Mouse (Mus musculus) kidney, postnatal 0 days (tissue): ENCODE results near the gene Gpam. TPM values are rescaled to one million over a fixed set of nuclear protein-coding genes. Genes with fewer than 3 reads are reported as not detected.
A peak's percentile ranks its signal among the peaks of the same experiment; 100 is the strongest.
"Not testable (repeated sequence)": the region's sequence is repeated elsewhere in the genome, so short reads cannot be mapped to it uniquely, and the experiment has no call there.

ENCODE experiments used
- ATAC-seq: fragments of 200-750 bp; cut with Nextera tagmentation; replicated peaks from 2 replicates; pipeline ENCODE4 v1.8.0; 2017; ENCODE audit warnings: low read depth, moderate number of reproducible peaks, moderate TSS enrichment, moderate library complexity; ENCODE audit not compliant: low FRiP score
- DNase-seq: peaks from one replicate; pipeline ENCODE4 v3.0.0-alpha.2; 2016; ENCODE audit warnings: low spot score
- H3K27ac ChIP-seq: fragments of 300-500 bp; sonication (generic); 2 replicates; pipeline ENCODE4 v1.5.1; 2014; ENCODE audit warnings: mild to moderate bottlenecking
- H3K27me3 ChIP-seq: fragments of 300-500 bp; sonication (generic); 2 replicates; pipeline ENCODE4 v1.6.1; 2014; ENCODE audit warnings: low read length, mixed read lengths; ENCODE audit not compliant: insufficient read depth
- H3K36me3 ChIP-seq: fragments of 300-500 bp; sonication (generic); 2 replicates; pipeline ENCODE4 v1.6.1; 2014; ENCODE audit warnings: low read length, mixed read lengths; ENCODE audit not compliant: insufficient read depth
- H3K4me1 ChIP-seq: fragments of 300-500 bp; sonication (generic); replicated peaks from 2 replicates; pipeline ENCODE4 v1.6.1; 2014; ENCODE audit warnings: antibody characterized with exemption, low read length, mixed read lengths; ENCODE audit not compliant: insufficient read depth
- H3K4me2 ChIP-seq: fragments of 300-500 bp; sonication (generic); 2 replicates; pipeline ENCODE4 v1.6.1; 2014; ENCODE audit warnings: mild to moderate bottlenecking, low read length, moderate library complexity, mixed read lengths
- H3K4me3 ChIP-seq: fragments of 300-500 bp; sonication (generic); replicated peaks from 2 replicates; pipeline ENCODE4 v1.5.1; 2014; ENCODE audit warnings: low read depth, low read length
- H3K9ac ChIP-seq: fragments of 300-500 bp; sonication (generic); 2 replicates; pipeline ENCODE4 v1.6.1; 2014; ENCODE audit warnings: low read depth, low read length
- H3K9me3 ChIP-seq: fragments of 300-500 bp; sonication (generic); replicated peaks from 2 replicates; pipeline ENCODE4 v1.6.1; 2016; ENCODE audit warnings: low read length, inconsistent platforms, mixed read lengths
- CTCF ChIP-seq: IDR thresholded peaks from 2 replicates; pipeline ENCODE4 v1.5.1; 2016; ENCODE audit warnings: antibody characterized with exemption, low read depth, mild to moderate bottlenecking, moderate library complexity
- WGBS: fragments of 180-500 bp; shearing (Covaris S2); extraction: QIAGEN DNeasy Blood & Tissue Kit; methylation state at CpG from one replicate; pipeline ENCODE4 v1.1.7; 2014; 5-methylcytosine and 5-hydroxymethylcytosine counted together
- polyA plus RNA-seq: library from polyadenylated mRNA; unstranded; fragments of >200 nt; fragmentation: Nextera tagmentation; extraction: Ambion mirVana; gene quantifications from 2 replicates; pipeline ENCODE4 v1.2.1, GENCODE M21; 2015

Gpam gene
- polyA plus RNA-seq, 1 experiment from 2014 or later = 17.3 TPM

DNA sequence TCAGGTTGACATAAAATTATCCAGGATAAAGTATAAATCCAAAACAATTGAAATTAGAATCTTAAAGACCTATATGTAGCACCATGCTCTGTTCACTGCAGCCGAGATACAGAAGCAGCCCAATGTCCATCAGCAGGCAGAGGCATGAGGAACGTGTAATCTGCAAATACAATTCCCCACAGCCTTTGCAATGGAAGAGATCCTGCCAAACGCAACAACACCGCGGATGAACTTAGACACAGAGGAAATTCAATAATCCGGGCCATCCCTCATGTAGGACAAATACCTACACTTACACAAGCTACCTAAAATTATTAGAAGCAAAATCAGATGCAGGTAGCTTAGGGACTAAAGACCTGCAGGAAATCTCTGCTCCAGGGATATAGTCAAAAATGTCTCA is 25.9 kb upstream of the Gpam start:
- H3K9ac ChIP-seq = no peak overlapping the region
- no peaks in the 10 kb centered on the region for H3K27me3 ChIP-seq
- ATAC-seq = no peak
- no peak for DNase-seq
- H3K4me2 ChIP-seq = no peak overlapping the region
- no peak for TF ChIP-seq CTCF
- no peak overlapping the region for H3K27ac ChIP-seq
- 90% methylated on average over 6 of the region's 6 CpGs for WGBS
- no peaks in the 10 kb centered on the region for H3K4me1 ChIP-seq
- H3K4me3 ChIP-seq = no peak overlapping the region
- no peaks in the 10 kb centered on the region for H3K36me3 ChIP-seq
- H3K9me3 ChIP-seq = no peaks in the 10 kb centered on the region

DNA sequence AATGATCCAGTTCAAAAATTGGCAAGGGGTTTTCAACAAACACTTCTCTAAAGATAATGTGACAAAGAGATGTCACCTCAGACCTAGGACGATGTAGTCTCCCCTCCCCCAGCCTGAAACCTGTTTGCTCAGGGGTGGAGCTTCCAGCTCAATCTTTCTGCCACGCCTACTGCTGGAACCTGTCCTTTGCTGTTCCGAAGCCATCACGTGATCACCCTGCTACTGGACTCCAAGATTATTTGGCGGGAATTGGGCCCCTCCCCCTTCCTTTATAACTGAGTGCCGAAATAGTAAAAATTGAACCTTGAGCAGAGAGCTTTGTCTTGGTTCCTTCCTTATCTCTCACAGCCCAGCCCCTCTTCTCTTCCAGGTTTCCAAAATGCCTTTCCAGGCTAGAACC is 25.2 kb upstream of the Gpam start:
- not testable (repeated sequence) for H3K36me3 ChIP-seq, DNase-seq, ATAC-seq, H3K4me3 ChIP-seq, H3K27ac ChIP-seq, H3K9me3 ChIP-seq, H3K4me2 ChIP-seq, H3K9ac ChIP-seq, H3K4me1 ChIP-seq, H3K27me3 ChIP-seq
- 76% methylated on average over 5 of the region's 6 CpGs for WGBS

DNA sequence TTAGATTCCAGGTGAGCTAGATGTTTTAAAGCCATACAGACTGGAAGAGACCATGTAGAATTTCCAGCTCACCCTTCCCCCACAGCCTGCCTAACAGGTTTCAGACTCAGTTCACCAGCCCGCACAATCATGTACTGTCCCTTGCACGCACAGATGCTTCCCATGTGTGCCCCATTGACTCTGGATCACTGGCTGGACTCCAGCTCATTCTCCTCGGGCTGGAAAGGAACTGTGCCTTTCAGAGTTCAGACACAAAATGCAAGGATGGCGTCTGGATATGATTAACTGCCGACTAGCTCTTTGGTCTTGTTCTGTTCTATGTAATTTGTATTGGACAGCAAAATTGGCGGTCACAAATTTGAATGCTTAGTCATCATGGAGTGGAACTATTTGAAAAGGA is 22.6 kb upstream of the Gpam start:
- no peak for TF ChIP-seq CTCF
- 75% methylated on average over 6 of the region's 6 CpGs for WGBS
- Histone ChIP-seq H3K27ac (no peak overlapping the region), H3K36me3 (no peaks in the 10 kb centered on the region), H3K27me3 (no peaks in the 10 kb centered on the region), H3K9me3 (no peaks in the 10 kb centered on the region), H3K4me3 (no peak overlapping the region), H3K4me2 (no peak overlapping the region), H3K4me1 (peaks cover 4% of the 10 kb centered on the region; the same call in 1 of the 2 replicates), H3K9ac (no peak overlapping the region)
- DNase-seq (no peak), ATAC-seq (no peak)

DNA sequence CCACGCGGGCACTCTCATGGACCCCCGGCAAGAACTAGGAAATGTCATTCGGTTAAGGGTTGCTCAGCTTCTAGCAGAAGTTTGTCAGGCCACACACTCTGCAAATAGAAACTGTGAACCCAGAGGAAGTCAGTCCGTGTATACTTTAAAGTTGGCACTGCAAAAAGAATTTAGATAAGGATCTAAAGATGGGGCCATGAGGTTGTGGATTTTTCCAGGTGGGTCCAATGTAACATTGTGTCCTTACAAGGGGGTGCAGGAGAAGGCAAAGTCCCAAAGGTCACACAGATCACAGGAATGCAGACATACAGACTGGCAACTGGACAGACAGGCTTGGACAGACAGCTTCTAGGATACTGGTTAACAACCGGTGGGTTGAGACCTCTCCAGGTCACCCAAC is 21.1 kb upstream of the Gpam start:
- Histone ChIP-seq H3K27me3 (no peaks in the 10 kb centered on the region), H3K4me1 (peaks cover 8% of the 10 kb centered on the region; the same call in 1 of the 2 replicates), H3K9me3 (no peaks in the 10 kb centered on the region), H3K4me3 (no peak overlapping the region), H3K9ac (no peak overlapping the region), H3K36me3 (no peaks in the 10 kb centered on the region), H3K4me2 (no peak overlapping the region), H3K27ac (no peak overlapping the region)
- DNase-seq (no peak), ATAC-seq (no peak)
- 65% methylated on average over 6 of the region's 6 CpGs for WGBS
- TF ChIP-seq CTCF = no peak

DNA sequence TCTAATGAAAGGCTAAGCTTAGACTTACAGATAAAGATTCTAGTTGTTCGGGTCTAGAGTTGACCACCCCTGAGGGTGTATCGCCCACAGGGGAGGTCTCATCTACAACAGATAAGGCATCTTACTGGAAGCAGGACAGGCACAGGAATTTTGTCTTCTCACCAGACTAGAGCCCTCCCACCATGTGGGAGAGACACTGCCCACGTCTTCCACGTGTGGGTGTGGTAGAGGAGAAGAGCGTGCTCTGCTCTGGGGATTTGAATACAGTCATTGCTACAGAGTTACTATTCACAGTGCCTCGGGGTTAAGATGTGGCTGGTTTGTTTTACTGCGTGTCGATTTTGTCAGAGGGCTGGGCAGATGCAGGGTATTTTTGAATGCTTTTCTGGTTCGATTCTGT is 20.5 kb upstream of the Gpam start:
- TF ChIP-seq CTCF = no peak
- no peaks in the 10 kb centered on the region for H3K9me3 ChIP-seq
- H3K4me3 ChIP-seq = no peak overlapping the region
- no peak overlapping the region for H3K4me2 ChIP-seq
- ATAC-seq = no peak
- H3K27ac ChIP-seq = no peak overlapping the region
- no peak overlapping the region for H3K9ac ChIP-seq
- H3K36me3 ChIP-seq = no peaks in the 10 kb centered on the region
- WGBS = 48% methylated on average over 9 of the region's 9 CpGs
- H3K4me1 ChIP-seq = peaks cover 8% of the 10 kb centered on the region; the same call in 1 of the 2 replicates
- no peaks in the 10 kb centered on the region for H3K27me3 ChIP-seq
- DNase-seq = no peak

DNA sequence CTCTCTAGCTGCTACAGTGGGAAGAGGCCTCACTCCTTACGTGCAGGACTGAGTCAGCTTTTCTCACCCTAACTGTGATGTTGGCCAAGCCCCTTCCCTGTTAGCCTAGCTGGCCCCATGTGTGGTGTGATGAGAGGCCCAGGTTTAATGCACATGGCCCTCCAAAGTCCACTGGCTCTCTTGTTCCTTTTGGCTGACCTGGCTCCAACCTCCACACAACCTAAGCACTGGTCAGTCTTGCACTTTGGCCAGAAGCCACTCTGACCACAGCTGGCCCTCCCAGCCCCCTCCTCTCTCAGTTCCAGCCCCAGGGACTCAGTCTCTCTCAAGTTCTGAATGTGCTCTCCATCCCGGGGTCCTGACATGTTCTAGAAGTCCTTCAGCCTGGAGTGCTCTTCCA is 18.1 kb upstream of the Gpam start:
- 76% methylated on average over 2 of the region's 2 CpGs for WGBS
- TF ChIP-seq CTCF = no peak
- no peak overlapping the region for H3K9ac ChIP-seq
- no peaks in the 10 kb centered on the region for H3K9me3 ChIP-seq
- ATAC-seq (peak; percentile 64), DNase-seq (no peak)
- no peaks in the 10 kb centered on the region for H3K27me3 ChIP-seq
- no peak overlapping the region for H3K4me3 ChIP-seq
- peaks cover 8% of the 10 kb centered on the region; the same call in 1 of the 2 replicates for H3K4me1 ChIP-seq
- H3K4me2 ChIP-seq = no peak overlapping the region
- H3K27ac ChIP-seq = no peak overlapping the region
- no peaks in the 10 kb centered on the region for H3K36me3 ChIP-seq

DNA sequence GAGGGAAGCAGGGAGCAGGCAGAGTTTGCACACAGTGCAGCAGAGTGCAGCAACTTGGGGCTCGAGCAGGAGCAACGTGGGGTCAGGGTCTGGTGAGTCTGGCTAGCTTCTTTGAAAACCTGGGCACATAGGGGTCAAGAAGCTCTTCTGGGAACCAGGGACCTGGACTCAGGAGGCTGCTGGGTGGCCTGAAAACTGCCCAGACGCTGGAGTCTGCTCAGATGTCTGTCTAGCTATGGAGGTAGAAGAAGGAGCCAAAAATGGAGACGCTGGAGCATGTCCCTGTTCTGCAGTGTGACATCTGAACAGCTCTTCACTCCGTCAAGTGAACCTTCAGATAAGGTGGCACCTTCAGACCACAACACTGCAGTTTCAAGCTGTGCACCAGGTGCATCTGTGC is 17.7 kb upstream of the Gpam start:
- H3K4me1 ChIP-seq = peaks cover 8% of the 10 kb centered on the region; the same call in 1 of the 2 replicates
- no peaks in the 10 kb centered on the region for H3K9me3 ChIP-seq
- H3K36me3 ChIP-seq = no peaks in the 10 kb centered on the region
- H3K27ac ChIP-seq = no peak overlapping the region; the same call in 1 of the 2 replicates
- H3K4me3 ChIP-seq = no peak overlapping the region
- DNase-seq = no peak
- no peak for TF ChIP-seq CTCF
- no peak overlapping the region for H3K9ac ChIP-seq
- ATAC-seq = 0 out of 2 replicates have a peak, but pooled peaks have one; percentile 15
- no peaks in the 10 kb centered on the region for H3K27me3 ChIP-seq
- H3K4me2 ChIP-seq = no peak overlapping the region
- 68% methylated on average over 5 of the region's 5 CpGs for WGBS
